Mouse (Mus musculus) E14TG2a.4 (cell line): ENCODE measurements at regions not wholly inside any gene's neighbourhood (a gene's known extent, or its start where the extent isn't known, plus 50 kb on each side); places are given as distances from the start of the nearest gene placed in this dataset.

ENCODE experiments used
- CTCF ChIP-seq: conservative IDR thresholded peaks from 2 replicates; pipeline ENCODE4 v1.5.1; 2014; ENCODE audit warnings: low read length
- NANOG ChIP-seq: IDR thresholded peaks from 2 replicates; pipeline ENCODE4 v1.6.1; 2014; ENCODE audit warnings: borderline replicate concordance, low read length, mixed read lengths
- POU5F1 ChIP-seq: IDR thresholded peaks from 2 replicates; pipeline ENCODE4 v1.6.1; 2014; ENCODE audit warnings: low read length, borderline replicate concordance

DNA sequence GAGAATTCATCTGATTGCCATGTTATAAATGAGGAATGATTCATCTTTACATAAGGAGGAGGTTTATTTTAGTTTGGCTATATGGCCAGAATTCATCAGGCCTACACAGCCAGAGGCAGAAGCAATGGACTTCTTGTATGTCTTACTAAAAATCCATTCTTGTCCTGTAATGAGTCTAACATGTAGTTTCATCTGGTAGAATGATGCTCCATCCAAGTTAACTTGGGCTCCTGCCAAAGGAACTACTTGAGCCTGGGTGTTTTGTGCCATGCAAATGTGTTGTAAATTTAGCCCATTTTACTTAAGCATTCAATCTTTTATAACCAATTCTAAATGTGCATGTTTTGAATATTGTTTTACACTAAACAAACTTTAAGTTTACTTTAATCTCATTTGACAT lies 462.9 kb upstream of the Pom121l12 start:
- TF ChIP-seq CTCF (no peak), POU5F1 (no peak), NANOG (no peak)
